Comparison of ENCODE assay signal across 21 mouse cellular contexts in the genomic region with DNA sequence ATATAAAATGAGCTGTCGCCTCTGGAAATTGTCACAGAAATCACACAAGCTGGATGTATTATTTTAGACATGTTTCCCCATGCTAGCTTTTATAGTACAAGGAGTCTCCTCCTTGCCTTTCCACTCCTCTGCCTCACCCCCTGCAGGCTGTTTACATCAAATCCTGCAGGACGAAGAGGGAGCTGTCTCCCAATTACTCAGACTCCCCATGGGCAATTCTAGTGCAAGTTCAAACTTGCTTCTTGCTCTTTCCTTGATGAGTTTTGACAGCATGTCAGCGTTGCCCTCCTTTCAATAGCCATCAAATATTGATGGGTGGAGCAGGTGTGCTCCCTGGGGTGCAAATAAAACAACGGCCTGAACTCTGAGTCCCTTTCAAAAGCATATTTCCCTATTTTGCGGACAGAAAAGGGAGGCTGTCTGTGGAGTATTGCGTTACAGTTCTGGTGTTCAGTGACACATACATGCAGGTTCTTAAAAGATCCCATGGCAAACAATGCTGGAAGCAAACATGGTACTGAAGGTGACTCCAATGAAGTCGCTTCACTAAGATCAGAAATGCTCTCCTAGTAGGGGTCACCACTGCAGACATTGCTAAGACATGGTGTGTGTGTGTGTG.
DNase-seq lines count a peak whose midpoint lies in the region; ATAC-seq and TF ChIP-seq lines count a peak whose summit lies in the region.
"Had no signal": no experiment of that assay in that cellular context is flagged by ENCODE, and none has a peak within 500 bp of the region (broad histone marks: within the 10 kb centered on the region; RNA-seq: fewer than 3 reads in every experiment).

No protein-coding gene starts in this region.

- no peaks in the 10 kb centered on the region for H3K36me3 ChIP-seq in forebrain, embryonic 12.5 days (replicated peaks)
- H3K36me3 ChIP-seq in forebrain, embryonic 15.5 days = no peaks in the 10 kb centered on the region
- H3K36me3 ChIP-seq in midbrain, embryonic 13.5 days = no peaks in the 10 kb centered on the region
- H3K36me3 ChIP-seq: embryonic facial prominence, embryonic 12.5 days; heart, embryonic 10.5 days; liver, embryonic 13.5 days had no signal

- peak; percentile 2 for DNase-seq in ovary, adult 18-20 months (ENCODE audit: low spot score)
- no peak for DNase-seq in ovary, postnatal 14 days (ENCODE audit: low spot score)
- no peak for DNase-seq in urinary bladder, adult 18-20 months (ENCODE audit: low spot score in 2 of 2)
- no peak for DNase-seq in left cerebral cortex, adult 2 months (ENCODE audit: extremely low spot score in 1 of 2, low spot score in 2 of 2)
- no peak for DNase-seq in gastrocnemius, postnatal 36 days
- DNase-seq: adrenal gland, postnatal 14 days; cerebellum, adult 9-11 months; gastrocnemius, postnatal 10 days; heart, postnatal 36 days; kidney, postnatal 14 days; left cerebral cortex, postnatal 4 days; liver, embryonic 13.5 days had no signal

- peak; percentile 33; the same call in 1 of the 2 replicates for ATAC-seq in forebrain, embryonic 12.5 days (ENCODE audit: low FRiP score)
- ATAC-seq in forebrain, embryonic 15.5 days (replicated peaks) = no peak
- ATAC-seq in midbrain, embryonic 13.5 days = peak; percentile 53
- ATAC-seq: forebrain, embryonic 14.5 days; intestine, embryonic 16.5 days had no signal

- no peak overlapping the region for H3K4me2 ChIP-seq in forebrain, embryonic 12.5 days
- H3K4me2 ChIP-seq in forebrain, embryonic 15.5 days (replicated peaks) = no peak overlapping the region
- H3K4me2 ChIP-seq in midbrain, embryonic 13.5 days (replicated peaks) = no peak overlapping the region
- H3K4me2 ChIP-seq: embryonic facial prominence, embryonic 12.5 days; liver, embryonic 13.5 days had no signal

- H3K27ac ChIP-seq in forebrain, embryonic 12.5 days = no peak overlapping the region
- no peak overlapping the region for H3K27ac ChIP-seq in forebrain, embryonic 15.5 days (replicated peaks)
- H3K27ac ChIP-seq in midbrain, embryonic 13.5 days = no peak overlapping the region
- H3K27ac ChIP-seq in left cerebral cortex, adult 2 months = no peak overlapping the region
- H3K27ac ChIP-seq: embryonic facial prominence, embryonic 12.5 days; heart, embryonic 10.5 days; liver, embryonic 13.5 days had no signal

- no peak for TF ChIP-seq CTCF in left cerebral cortex, adult 2 months (IDR thresholded peaks at IDR 0.05)

- H3K9me3 ChIP-seq in forebrain, embryonic 12.5 days = no peaks in the 10 kb centered on the region
- no peaks in the 10 kb centered on the region for H3K9me3 ChIP-seq in forebrain, embryonic 15.5 days
- no peaks in the 10 kb centered on the region for H3K9me3 ChIP-seq in midbrain, embryonic 13.5 days
- H3K9me3 ChIP-seq: embryonic facial prominence, embryonic 12.5 days; heart, embryonic 10.5 days; liver, embryonic 13.5 days had no signal

- no peak overlapping the region for H3K4me3 ChIP-seq in forebrain, embryonic 12.5 days (replicated peaks)
- no peak overlapping the region for H3K4me3 ChIP-seq in forebrain, embryonic 15.5 days
- no peak overlapping the region for H3K4me3 ChIP-seq in midbrain, embryonic 13.5 days (replicated peaks)
- no peak overlapping the region for H3K4me3 ChIP-seq in left cerebral cortex, adult 2 months
- H3K4me3 ChIP-seq: embryonic facial prominence, embryonic 12.5 days; heart, embryonic 10.5 days; liver, embryonic 13.5 days; megakaryocyte, embryonic 14.5 days had no signal

- no peaks in the 10 kb centered on the region for H3K27me3 ChIP-seq in forebrain, embryonic 12.5 days
- no peaks in the 10 kb centered on the region for H3K27me3 ChIP-seq in forebrain, embryonic 15.5 days
- no peaks in the 10 kb centered on the region for H3K27me3 ChIP-seq in midbrain, embryonic 13.5 days
- H3K27me3 ChIP-seq: CH12.LX; embryonic facial prominence, embryonic 12.5 days; liver, embryonic 13.5 days; megakaryocyte, embryonic 14.5 days had no signal

- peaks cover 12% of the 10 kb centered on the region for H3K4me1 ChIP-seq in forebrain, embryonic 12.5 days
- H3K4me1 ChIP-seq in forebrain, embryonic 15.5 days = no peaks in the 10 kb centered on the region
- H3K4me1 ChIP-seq in midbrain, embryonic 13.5 days (replicated peaks) = peaks cover 18% of the 10 kb centered on the region
- H3K4me1 ChIP-seq: heart, embryonic 10.5 days; liver, embryonic 13.5 days; megakaryocyte, embryonic 14.5 days had no signal

- intact Hi-C loops in left cerebral cortex, adult 2 months (cut with DNase I) = no loop called here
- intact Hi-C loops in gastrocnemius, postnatal 36 days (cut with DNase I) = no loop called here

- H3K9ac ChIP-seq in forebrain, embryonic 12.5 days = no peak overlapping the region
- H3K9ac ChIP-seq in forebrain, embryonic 15.5 days (replicated peaks) = no peak overlapping the region
- no peak overlapping the region for H3K9ac ChIP-seq in midbrain, embryonic 13.5 days (replicated peaks)
- H3K9ac ChIP-seq: embryonic facial prominence, embryonic 12.5 days; liver, embryonic 13.5 days had no signal

- WGBS in forebrain, embryonic 12.5 days = 45% methylated on average over 7 of the region's 7 CpGs
- WGBS in forebrain, embryonic 15.5 days = 41% methylated on average over 7 of the region's 7 CpGs
- 50% methylated on average over 7 of the region's 7 CpGs for WGBS in midbrain, embryonic 13.5 days
